Mouse (Mus musculus) embryonic facial prominence, embryonic 12.5 days (tissue): ENCODE data around the gene Rcc2. TPM values are rescaled to one million over a fixed set of nuclear protein-coding genes. Genes with fewer than 3 reads are reported as not detected.

ENCODE experiments used
- ATAC-seq: fragments of 200-750 bp; cut with Nextera tagmentation; 2 replicates; pipeline ENCODE4 v1.8.0; 2017; ENCODE audit not compliant: insufficient number of reproducible peaks, insufficient read depth, low FRiP score, low TSS enrichment
- H3K27ac ChIP-seq: fragments of 300-500 bp; sonication (generic); 2 replicates; pipeline ENCODE4 v1.5.1; 2016; ENCODE audit warnings: mild to moderate bottlenecking
- H3K27me3 ChIP-seq: fragments of 300-500 bp; sonication (generic); 2 replicates; pipeline ENCODE4 v1.6.1; 2016; ENCODE audit warnings: mild to moderate bottlenecking, moderate library complexity
- H3K36me3 ChIP-seq: fragments of 300-500 bp; sonication (generic); 2 replicates; pipeline ENCODE4 v1.6.1; 2016; ENCODE audit warnings: mild to moderate bottlenecking
- H3K4me1 ChIP-seq: fragments of 300-500 bp; sonication (generic); 2 replicates; pipeline ENCODE4 v1.6.1; 2016
- H3K4me2 ChIP-seq: fragments of 300-500 bp; sonication (generic); replicated peaks from 2 replicates; pipeline ENCODE4 v1.6.1; 2016; ENCODE audit warnings: mild to moderate bottlenecking, moderate library complexity
- H3K4me3 ChIP-seq: fragments of 300-500 bp; sonication (generic); 2 replicates; pipeline ENCODE4 v1.5.1; 2016; ENCODE audit warnings: mild to moderate bottlenecking
- H3K9ac ChIP-seq: fragments of 300-500 bp; sonication (generic); 2 replicates; pipeline ENCODE4 v1.6.1; 2016; ENCODE audit warnings: mild to moderate bottlenecking, moderate library complexity
- H3K9me3 ChIP-seq: fragments of 300-500 bp; sonication (generic); 2 replicates; pipeline ENCODE4 v1.6.1; 2016; ENCODE audit warnings: mild to moderate bottlenecking, moderate library complexity
- WGBS: fragments of 180-500 bp; shearing (Covaris S2); methylation state at CpG from one replicate; pipeline ENCODE4 v1.1.7; 2016; 5-methylcytosine and 5-hydroxymethylcytosine counted together
- polyA plus RNA-seq: library from polyadenylated mRNA; unstranded; fragments of >200 nt; fragmentation: Nextera tagmentation; extraction: Ambion mirVana; gene quantifications from 2 replicates; pipeline ENCODE4 v1.2.1, GENCODE M21; 2016

The Rcc2 gene
- polyA plus RNA-seq, 1 experiment from 2014 or later: 95.5 TPM

DNA sequence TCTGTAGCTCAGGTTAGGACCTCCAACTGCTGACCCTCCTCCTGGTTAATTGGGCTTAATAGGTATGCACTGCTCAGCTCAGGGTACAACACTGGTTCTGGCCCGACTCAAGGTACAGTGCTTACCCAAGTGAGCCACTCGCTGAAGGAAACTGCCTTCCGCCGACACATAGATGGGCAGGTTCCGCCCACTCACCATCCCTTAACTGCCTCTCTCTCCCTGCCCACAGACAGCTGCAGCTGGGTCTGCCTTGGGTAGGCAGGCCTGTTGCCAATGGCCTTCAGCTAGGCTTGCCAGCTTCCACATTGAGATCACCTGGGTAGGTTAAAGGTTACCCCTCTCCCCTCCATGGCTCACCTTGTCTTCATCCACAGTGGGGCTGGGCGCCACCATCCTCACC is 41.1 kb downstream of the Rcc2 start:
- H3K4me3 ChIP-seq: no peak overlapping the region
- H3K27me3 ChIP-seq: no peaks in the 10 kb centered on the region
- H3K4me2 ChIP-seq: no peak overlapping the region
- no peak for ATAC-seq
- no peaks in the 10 kb centered on the region for H3K36me3 ChIP-seq
- no peak overlapping the region for H3K9ac ChIP-seq
- 85% methylated on average over 6 of the region's 6 CpGs for WGBS
- H3K4me1 ChIP-seq: no peaks in the 10 kb centered on the region
- no peak overlapping the region for H3K27ac ChIP-seq
- no peaks in the 10 kb centered on the region for H3K9me3 ChIP-seq

DNA sequence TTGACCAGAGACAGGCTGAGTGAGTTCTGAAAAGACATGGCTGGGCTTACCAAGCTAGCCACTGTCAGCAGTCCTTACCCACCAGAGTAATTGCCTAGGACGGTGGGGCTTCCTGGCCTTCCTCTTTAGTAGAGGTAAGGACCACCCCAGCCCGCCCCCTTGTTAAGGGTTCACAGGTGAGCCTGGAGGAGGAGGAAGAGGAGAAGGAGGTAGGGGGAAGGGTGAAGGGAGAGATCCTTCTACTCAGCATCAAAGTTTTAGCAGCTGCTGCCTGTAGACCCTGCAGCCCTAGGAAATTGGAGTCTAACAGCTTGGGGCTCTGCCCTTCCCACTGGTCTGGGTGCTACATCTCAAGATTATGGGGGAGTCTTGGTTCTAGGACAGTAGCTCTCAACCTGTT is 42.2 kb downstream of the Rcc2 start, which contains the start of gene Padi6:
TSS of gene Padi6 (minus strand) at position 101 of the 400 bp plus-strand sequence.
- 81% methylated on average over 2 of the region's 2 CpGs for WGBS
- Histone ChIP-seq H3K4me3 (no peak within 1 kb of the TSS), H3K9me3 (no peaks in the 10 kb centered on the region), H3K4me2 (no peak within 1 kb of the TSS), H3K27ac (no peak within 1 kb of the TSS), H3K9ac (no peak within 1 kb of the TSS), H3K36me3 (no peaks in the 10 kb centered on the region), H3K4me1 (no peaks in the 10 kb centered on the region), H3K27me3 (no peaks in the 10 kb centered on the region)
- ATAC-seq: no peak

GRCm38 (mm10) chr4:140743086-140743485 is 42.7 kb downstream of the Rcc2 start:
- Histone ChIP-seq H3K36me3 (no peaks in the 10 kb centered on the region), H3K4me2 (no peak overlapping the region), H3K9me3 (no peaks in the 10 kb centered on the region), H3K27me3 (no peaks in the 10 kb centered on the region), H3K4me1 (no peaks in the 10 kb centered on the region), H3K4me3 (no peak overlapping the region), H3K9ac (no peak overlapping the region), H3K27ac (no peak overlapping the region)
- ATAC-seq: no peak
- 42% methylated on average over 4 of the region's 4 CpGs for WGBS

- Histone ChIP-seq H3K9me3 (no peaks in the 10 kb centered on the region), H3K4me1 (no peaks in the 10 kb centered on the region), H3K9ac (no peak overlapping the region), H3K4me2 (no peak overlapping the region), H3K4me3 (no peak overlapping the region), H3K27ac (no peak overlapping the region), H3K27me3 (no peaks in the 10 kb centered on the region), H3K36me3 (no peaks in the 10 kb centered on the region)
- ATAC-seq: no peak
- WGBS: 15% methylated on average over 3 of the region's 3 CpGs
Measured at GRCm38 (mm10) chr4:140744654-140745053, 44.3 kb downstream of the Rcc2 start.

GRCm38 (mm10) chr4:140747978-140748377 is 47.6 kb downstream of the Rcc2 start:
- H3K9ac ChIP-seq: no peak overlapping the region
- no peak overlapping the region for H3K4me3 ChIP-seq
- H3K27me3 ChIP-seq: 0 out of 2 replicates have a peak, but pooled peaks cover 6% of the 10 kb centered on the region
- WGBS: 25% methylated on average over 12 of the region's 12 CpGs
- ATAC-seq: no peak
- H3K4me1 ChIP-seq: 0 out of 2 replicates have a peak, but pooled peaks cover 3% of the 10 kb centered on the region
- H3K9me3 ChIP-seq: no peaks in the 10 kb centered on the region
- no peak overlapping the region for H3K27ac ChIP-seq
- H3K4me2 ChIP-seq: no peak overlapping the region
- H3K36me3 ChIP-seq: no peaks in the 10 kb centered on the region

DNA sequence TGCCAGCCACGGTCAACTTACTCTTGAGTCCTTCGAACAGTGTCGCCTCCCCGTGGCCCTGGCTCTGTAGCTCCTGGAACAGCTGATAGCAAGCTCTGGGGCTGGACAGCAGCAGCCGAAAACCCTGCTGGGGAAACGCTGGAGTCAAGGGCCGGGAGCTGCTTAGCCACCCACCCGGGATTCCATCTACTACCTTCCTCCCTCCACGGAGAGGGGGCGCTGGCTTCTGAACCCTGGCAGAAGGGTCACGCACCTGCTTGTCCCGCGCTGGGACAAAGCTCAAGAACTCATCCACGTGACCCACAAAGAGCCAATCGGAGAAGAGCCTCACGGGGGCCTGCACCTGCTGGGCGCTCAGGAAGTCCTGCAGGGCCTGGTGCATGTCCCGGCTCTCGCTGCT is 50.0 kb downstream of the Rcc2 start:
- Histone ChIP-seq H3K9ac (no peak overlapping the region), H3K27me3 (0 out of 2 replicates have a peak, but pooled peaks cover 6% of the 10 kb centered on the region), H3K27ac (no peak overlapping the region), H3K9me3 (no peaks in the 10 kb centered on the region), H3K36me3 (no peaks in the 10 kb centered on the region), H3K4me2 (peak overlapping the region; percentile 24; the same call in 1 of the 2 replicates), H3K4me3 (no peak overlapping the region), H3K4me1 (0 out of 2 replicates have a peak, but pooled peaks cover 3% of the 10 kb centered on the region)
- 10% methylated on average over 19 of the region's 19 CpGs for WGBS
- ATAC-seq: no peak

DNA sequence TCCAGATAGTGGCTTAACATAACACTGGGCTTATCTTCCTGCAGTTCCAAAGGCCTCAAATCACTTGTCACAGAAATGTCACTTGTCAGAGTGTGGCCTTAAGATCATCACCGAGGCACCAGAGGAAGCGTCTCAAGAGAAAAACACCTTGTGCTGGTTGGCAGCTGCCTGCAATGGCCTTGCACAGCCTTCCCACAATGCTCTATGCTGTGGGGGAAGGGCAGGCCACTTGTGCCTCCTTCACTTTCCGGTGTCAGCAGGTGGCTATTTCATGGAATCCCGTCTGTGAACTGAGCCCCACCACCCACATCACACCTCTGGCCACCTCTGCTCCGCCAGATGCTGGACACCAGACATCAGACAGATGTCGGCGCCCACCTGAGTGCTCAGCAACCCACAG is 53.0 kb downstream of the Rcc2 start:
- no peak overlapping the region for H3K27ac ChIP-seq
- no peaks in the 10 kb centered on the region for H3K36me3 ChIP-seq
- peaks cover 8% of the 10 kb centered on the region for H3K4me1 ChIP-seq
- no peak overlapping the region for H3K4me3 ChIP-seq
- no peaks in the 10 kb centered on the region for H3K9me3 ChIP-seq
- no peak overlapping the region for H3K4me2 ChIP-seq
- 0 out of 2 replicates have a peak, but pooled peaks cover 6% of the 10 kb centered on the region for H3K27me3 ChIP-seq
- 61% methylated on average over 7 of the region's 7 CpGs for WGBS
- no peak for ATAC-seq
- no peak overlapping the region for H3K9ac ChIP-seq

DNA sequence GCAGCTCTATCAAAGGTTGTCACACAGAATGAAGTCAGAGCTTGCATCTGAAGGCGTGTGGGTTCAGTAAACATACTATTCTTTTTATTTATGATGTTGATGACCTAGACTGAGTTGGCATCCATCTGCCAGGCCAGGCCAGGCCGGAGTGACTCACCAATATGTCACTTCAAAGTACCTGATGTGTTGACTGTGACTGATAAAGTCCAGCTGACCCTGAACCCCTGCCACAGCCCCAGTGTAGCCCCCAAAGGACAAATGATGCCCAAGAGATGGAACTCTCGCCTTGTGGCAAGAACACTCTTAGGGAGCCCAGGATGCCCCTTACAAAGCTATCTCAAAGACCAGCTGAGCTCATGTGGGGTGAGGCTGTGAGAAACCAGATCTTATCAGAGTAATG is 55.5 kb downstream of the Rcc2 start:
- 82% methylated on average over 3 of the region's 3 CpGs for WGBS
- Histone ChIP-seq H3K27me3 (0 out of 2 replicates have a peak, but pooled peaks cover 6% of the 10 kb centered on the region), H3K4me1 (peaks cover 5% of the 10 kb centered on the region), H3K9ac (no peak overlapping the region), H3K27ac (no peak overlapping the region), H3K4me2 (no peak overlapping the region), H3K4me3 (no peak overlapping the region), H3K9me3 (no peaks in the 10 kb centered on the region), H3K36me3 (no peaks in the 10 kb centered on the region)
- ATAC-seq: no peak

GRCm38 (mm10) chr4:140761601-140762000 is 61.3 kb downstream of the Rcc2 start:
- H3K9ac ChIP-seq: no peak overlapping the region
- no peak overlapping the region for H3K4me2 ChIP-seq
- no peak for ATAC-seq
- H3K27ac ChIP-seq: no peak overlapping the region
- no peaks in the 10 kb centered on the region for H3K9me3 ChIP-seq
- H3K4me3 ChIP-seq: no peak overlapping the region
- 87% methylated on average over 7 of the region's 7 CpGs for WGBS
- H3K27me3 ChIP-seq: no peaks in the 10 kb centered on the region
- H3K4me1 ChIP-seq: peaks cover 8% of the 10 kb centered on the region
- no peaks in the 10 kb centered on the region for H3K36me3 ChIP-seq

GRCm38 (mm10) chr4:140763158-140763557 is 62.8 kb downstream of the Rcc2 start:
- H3K27me3 ChIP-seq: no peaks in the 10 kb centered on the region
- H3K4me2 ChIP-seq: no peak overlapping the region
- H3K4me1 ChIP-seq: peaks cover 3% of the 10 kb centered on the region
- H3K36me3 ChIP-seq: no peaks in the 10 kb centered on the region
- no peak for ATAC-seq
- 12% methylated on average over 9 of the region's 9 CpGs for WGBS
- H3K9ac ChIP-seq: no peak overlapping the region
- no peaks in the 10 kb centered on the region for H3K9me3 ChIP-seq
- no peak overlapping the region for H3K4me3 ChIP-seq
- no peak overlapping the region for H3K27ac ChIP-seq

GRCm38 (mm10) chr4:140765936-140766335 is 65.6 kb downstream of the Rcc2 start:
- no peak overlapping the region for H3K4me3 ChIP-seq
- ATAC-seq: no peak
- no peaks in the 10 kb centered on the region for H3K27me3 ChIP-seq
- H3K36me3 ChIP-seq: no peaks in the 10 kb centered on the region
- no peak overlapping the region for H3K27ac ChIP-seq
- no peak overlapping the region for H3K9ac ChIP-seq
- 0 out of 2 replicates have a peak, but pooled peaks cover 3% of the 10 kb centered on the region for H3K4me1 ChIP-seq
- no peak overlapping the region for H3K4me2 ChIP-seq
- no peaks in the 10 kb centered on the region for H3K9me3 ChIP-seq
- WGBS: 80% methylated on average over 3 of the region's 3 CpGs

DNA sequence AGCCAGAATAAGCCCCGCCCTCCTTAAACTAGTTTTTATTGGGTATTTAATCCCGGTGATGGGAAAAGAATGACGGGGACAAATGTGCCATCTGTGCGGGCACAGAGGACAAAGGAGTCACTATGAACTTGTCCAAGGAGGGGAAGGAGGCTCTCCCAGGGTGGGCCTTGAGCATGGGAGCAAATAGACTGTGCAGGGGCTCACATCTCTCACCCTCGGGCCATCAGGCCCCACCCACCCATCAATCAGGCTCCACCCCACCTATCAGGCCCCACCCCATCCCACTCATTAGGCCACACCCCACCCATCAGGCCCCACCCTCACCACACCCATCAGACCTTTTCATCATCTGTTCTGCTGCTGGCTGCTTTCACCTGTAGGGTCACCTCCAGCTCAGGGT is 68.6 kb downstream of the Rcc2 start:
- no peak for ATAC-seq
- no peaks in the 10 kb centered on the region for H3K9me3 ChIP-seq

More for the DNA sequence above, 68.6 kb downstream of the Rcc2 start:
- Histone ChIP-seq H3K36me3 (no peaks in the 10 kb centered on the region), H3K4me2 (no peak overlapping the region), H3K4me1 (no peaks in the 10 kb centered on the region), H3K9ac (no peak overlapping the region), H3K27me3 (no peaks in the 10 kb centered on the region), H3K27ac (no peak overlapping the region), H3K4me3 (no peak overlapping the region)
- WGBS: 88% methylated on average over 5 of the region's 5 CpGs
